Mouse (Mus musculus): Measurements from ENCODE around the gene Tpm4. TPM values are rescaled to one million over a fixed set of nuclear protein-coding genes. Genes with fewer than 3 reads are reported as not detected.
A peak's percentile ranks its signal among the peaks of the same experiment; 100 is the strongest.

Tpm4 gene
- polyA plus RNA-seq, 1 experiment from 2014 or later = 874 TPM

DNA sequence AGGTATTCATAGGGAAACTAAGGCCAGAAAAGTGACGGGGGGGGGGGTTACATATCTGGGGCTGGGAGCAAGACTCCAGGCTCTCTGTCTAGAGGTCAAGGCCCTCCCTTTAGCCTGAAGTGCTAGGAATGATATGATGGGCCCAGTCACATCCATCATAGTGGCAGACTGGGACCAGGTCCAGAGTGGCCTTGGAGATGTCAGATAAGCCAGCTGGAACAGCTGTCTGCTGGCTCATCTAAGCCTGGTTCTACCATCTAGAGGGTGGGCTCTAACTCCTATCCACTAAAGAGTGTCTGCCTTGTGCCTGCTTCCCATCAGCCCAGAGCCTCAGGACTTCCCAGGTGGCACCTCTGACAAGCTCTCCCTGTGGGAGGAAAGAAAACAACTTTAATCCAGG, 1.9 kb upstream of the Tpm4 start:
- Histone ChIP-seq H3K4me1 (ENCODE audit: control insufficient read depth, insufficient read depth, low read length) (no peaks in the 10 kb centered on the region), H3K4me2 (ENCODE audit: low read depth, low read length) (no peak overlapping the region), H3K27me3 (ENCODE audit: control insufficient read depth, insufficient read depth, low read length) (no peaks in the 10 kb centered on the region), H3K27ac (replicated peaks; ENCODE audit: low read depth, low read length) (no peak overlapping the region; the same call in 1 of the 2 replicates), H3K9ac (replicated peaks; ENCODE audit: low read length) (no peak overlapping the region), H3K4me3 (ENCODE audit: low read depth, low read length) (no peak overlapping the region), H3K36me3 (replicated peaks; ENCODE audit: control insufficient read depth, insufficient read depth, low read depth, low read length) (no peaks in the 10 kb centered on the region), H3K9me3 (replicated peaks; ENCODE audit: control insufficient read depth, low read length) (no peaks in the 10 kb centered on the region)
- ATAC-seq (replicated peaks; ENCODE audit: insufficient number of reproducible peaks, low FRiP score, low TSS enrichment, low read depth) = no peak
- 67% methylated on average over 1 of the region's 1 CpGs for WGBS
- DNase-seq (ENCODE audit: low spot score) = no peak

DNA sequence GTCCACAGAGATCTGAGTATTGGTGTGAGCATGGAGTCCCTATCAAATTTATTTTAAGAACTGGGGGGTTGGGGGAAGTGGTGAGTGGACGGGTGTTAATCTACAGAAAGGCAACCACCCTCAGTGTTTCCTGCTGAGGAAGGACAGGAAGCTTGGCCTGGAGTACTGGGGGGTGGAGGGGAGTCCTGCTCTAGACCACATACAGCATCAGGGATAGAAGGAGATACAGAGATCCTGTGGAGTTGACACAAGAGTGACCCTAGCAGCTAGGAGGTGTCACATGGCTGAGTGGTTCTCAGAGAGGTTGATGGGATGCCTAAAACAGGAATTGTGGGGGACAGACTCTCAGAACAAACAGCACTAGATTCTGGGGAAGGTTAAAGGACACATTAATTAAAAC, 1.3 kb upstream of the Tpm4 start:
- WGBS = 20% methylated on average over 1 of the region's 1 CpGs
- no peaks in the 10 kb centered on the region for H3K9me3 ChIP-seq (replicated peaks; ENCODE audit: control insufficient read depth, low read length)
- no peak for ATAC-seq (replicated peaks; ENCODE audit: insufficient number of reproducible peaks, low FRiP score, low TSS enrichment, low read depth)
- H3K27ac ChIP-seq (replicated peaks; ENCODE audit: low read depth, low read length) = no peak overlapping the region; the same call in 1 of the 2 replicates
- H3K4me3 ChIP-seq (ENCODE audit: low read depth, low read length) = no peak overlapping the region
- no peaks in the 10 kb centered on the region for H3K4me1 ChIP-seq (ENCODE audit: control insufficient read depth, insufficient read depth, low read length)
- H3K4me2 ChIP-seq (ENCODE audit: low read depth, low read length) = no peak overlapping the region
- no peak overlapping the region for H3K9ac ChIP-seq (replicated peaks; ENCODE audit: low read length)
- DNase-seq (ENCODE audit: low spot score) = no peak
- H3K27me3 ChIP-seq (ENCODE audit: control insufficient read depth, insufficient read depth, low read length) = no peaks in the 10 kb centered on the region
- H3K36me3 ChIP-seq (replicated peaks; ENCODE audit: control insufficient read depth, insufficient read depth, low read depth, low read length) = no peaks in the 10 kb centered on the region

DNA sequence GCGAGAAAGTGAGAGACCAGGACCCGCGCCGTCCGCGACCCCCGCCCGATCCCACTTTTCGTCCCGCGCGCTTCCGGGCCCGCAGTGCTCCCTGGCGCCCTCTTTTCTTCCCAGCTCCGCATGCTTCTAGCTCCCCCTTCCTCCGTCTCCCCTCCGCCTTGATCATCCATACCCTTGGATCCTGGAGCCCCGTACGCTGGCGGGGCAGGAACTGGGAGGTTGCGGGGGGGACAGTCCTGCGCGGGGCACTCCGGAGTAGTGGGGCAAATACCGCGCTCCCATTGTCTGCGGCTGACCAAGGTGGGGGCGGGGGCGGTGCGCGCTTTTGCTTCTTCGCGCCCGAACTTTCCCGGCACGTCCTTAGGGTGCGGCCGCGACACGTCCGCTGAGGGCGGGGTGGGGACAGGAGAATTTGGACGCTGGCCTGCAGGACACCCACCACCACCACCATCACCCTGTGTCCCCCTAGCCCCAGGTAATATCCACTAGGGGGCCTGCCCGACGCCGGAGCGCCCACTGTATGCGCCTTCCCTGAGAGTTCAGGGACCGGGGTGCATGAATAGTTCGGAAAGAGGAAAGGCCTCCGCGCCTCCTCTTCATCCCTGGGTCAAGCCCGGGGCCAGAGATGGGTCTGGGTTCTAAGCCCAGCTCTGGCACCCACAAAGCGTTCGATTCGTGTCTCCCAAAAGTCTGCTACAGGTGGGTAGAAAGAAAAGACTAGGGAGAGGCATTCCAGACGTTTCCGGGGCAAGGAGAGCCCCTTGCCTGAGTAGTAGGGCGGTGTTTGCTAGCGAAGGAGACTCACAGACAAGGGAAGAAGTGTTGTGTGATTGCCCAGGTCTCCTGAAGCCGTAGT, 899 bp downstream of the Tpm4 start:
- DNase-seq (ENCODE audit: low spot score) (peak; percentile 73), ATAC-seq (replicated peaks; ENCODE audit: insufficient number of reproducible peaks, low FRiP score, low TSS enrichment, low read depth) (peak; percentile 75)
- Histone ChIP-seq H3K27me3 (ENCODE audit: control insufficient read depth, insufficient read depth, low read length) (no peaks in the 10 kb centered on the region), H3K27ac (replicated peaks; ENCODE audit: low read depth, low read length) (peak overlapping the region; percentile 99), H3K36me3 (replicated peaks; ENCODE audit: control insufficient read depth, insufficient read depth, low read depth, low read length) (peaks cover 4% of the 10 kb centered on the region), H3K9ac (replicated peaks; ENCODE audit: low read length) (peak overlapping the region; percentile 99), H3K9me3 (replicated peaks; ENCODE audit: control insufficient read depth, low read length) (no peaks in the 10 kb centered on the region), H3K4me1 (ENCODE audit: control insufficient read depth, insufficient read depth, low read length) (no peaks in the 10 kb centered on the region), H3K4me2 (ENCODE audit: low read depth, low read length) (peak overlapping the region; percentile 82), H3K4me3 (ENCODE audit: low read depth, low read length) (peak overlapping the region; percentile 88)
- WGBS = under 1% methylated on average over 58 of the region's 62 CpGs

DNA sequence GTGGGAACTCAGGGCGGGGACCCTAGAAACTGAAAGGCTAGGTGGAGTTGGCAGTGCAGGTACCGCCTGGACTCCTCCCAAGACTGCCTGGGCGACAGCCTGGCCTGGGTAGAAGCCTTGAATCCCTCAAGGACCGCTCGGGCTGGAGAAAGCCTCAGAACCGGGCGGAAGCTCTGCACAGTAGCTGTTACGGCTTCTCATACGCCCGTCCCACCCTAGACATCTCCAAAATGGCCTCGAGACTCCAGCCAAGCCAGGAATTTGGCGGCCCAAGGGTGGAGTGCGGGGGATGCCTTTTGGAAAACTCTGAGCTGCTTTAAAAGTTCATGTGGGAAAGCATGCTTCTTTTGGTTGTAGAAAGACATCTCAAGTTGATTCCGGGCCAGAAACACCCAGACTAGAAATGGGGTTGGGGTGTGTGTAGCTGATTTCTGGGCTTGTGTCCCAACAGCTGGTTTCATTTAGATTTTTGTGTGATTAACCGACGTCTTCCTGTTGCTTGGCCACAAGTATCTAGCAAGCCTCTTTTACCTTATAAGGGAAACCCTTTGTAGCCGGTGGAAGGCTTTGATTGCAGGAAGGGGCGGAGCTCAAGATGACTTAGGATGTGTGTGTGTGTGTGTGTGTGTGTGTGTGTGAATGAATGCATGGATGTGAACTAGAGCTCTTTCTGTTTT, 1.7 kb downstream of the Tpm4 start:
- H3K9me3 ChIP-seq (replicated peaks; ENCODE audit: control insufficient read depth, low read length) = no peaks in the 10 kb centered on the region
- peak overlapping the region; percentile 99 for H3K27ac ChIP-seq (replicated peaks; ENCODE audit: low read depth, low read length)
- WGBS = under 1% methylated on average over 18 of the region's 18 CpGs
- H3K4me1 ChIP-seq (ENCODE audit: control insufficient read depth, insufficient read depth, low read length) = no peaks in the 10 kb centered on the region
- no peaks in the 10 kb centered on the region for H3K27me3 ChIP-seq (ENCODE audit: control insufficient read depth, insufficient read depth, low read length)
- peak overlapping the region; percentile 82 for H3K4me2 ChIP-seq (ENCODE audit: low read depth, low read length)
- DNase-seq (ENCODE audit: low spot score) (peak; percentile 93), ATAC-seq (replicated peaks; ENCODE audit: insufficient number of reproducible peaks, low FRiP score, low TSS enrichment, low read depth) (peak; percentile 35; the same call in 1 of the 2 replicates)
- H3K4me3 ChIP-seq (ENCODE audit: low read depth, low read length) = peak overlapping the region; percentile 88
- peaks cover 4% of the 10 kb centered on the region for H3K36me3 ChIP-seq (replicated peaks; ENCODE audit: control insufficient read depth, insufficient read depth, low read depth, low read length)
- peak overlapping the region; percentile 99 for H3K9ac ChIP-seq (replicated peaks; ENCODE audit: low read length)

DNA sequence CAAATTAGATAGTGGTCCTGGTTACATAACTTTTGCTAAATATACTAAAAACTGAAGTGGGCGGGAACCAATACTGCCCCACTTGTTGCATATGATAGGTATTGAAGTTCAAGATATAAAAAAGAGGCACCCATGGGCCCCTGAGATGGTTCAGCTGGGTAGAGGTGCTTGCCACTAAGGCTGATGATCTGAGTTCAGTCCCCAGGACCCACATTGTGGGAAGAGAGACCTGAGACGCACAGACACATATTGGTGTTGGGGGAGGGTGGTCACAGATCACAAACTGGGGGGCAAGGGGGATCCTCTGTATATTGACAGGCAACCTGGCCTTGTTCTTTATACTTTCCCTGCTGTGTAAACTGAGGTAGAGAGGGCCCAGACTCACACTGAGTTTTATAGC, 2.7 kb downstream of the Tpm4 start:
- H3K9ac ChIP-seq (replicated peaks; ENCODE audit: low read length) = no peak overlapping the region
- H3K4me1 ChIP-seq (ENCODE audit: control insufficient read depth, insufficient read depth, low read length) = no peaks in the 10 kb centered on the region
- ATAC-seq (replicated peaks; ENCODE audit: insufficient number of reproducible peaks, low FRiP score, low TSS enrichment, low read depth) (no peak), DNase-seq (ENCODE audit: low spot score) (no peak)
- peak overlapping the region; percentile 88 for H3K4me3 ChIP-seq (ENCODE audit: low read depth, low read length)
- H3K9me3 ChIP-seq (replicated peaks; ENCODE audit: control insufficient read depth, low read length) = no peaks in the 10 kb centered on the region
- WGBS = 84% methylated on average over 2 of the region's 2 CpGs
- peaks cover 10% of the 10 kb centered on the region for H3K36me3 ChIP-seq (replicated peaks; ENCODE audit: control insufficient read depth, insufficient read depth, low read depth, low read length)
- no peak overlapping the region for H3K27ac ChIP-seq (replicated peaks; ENCODE audit: low read depth, low read length)
- H3K27me3 ChIP-seq (ENCODE audit: control insufficient read depth, insufficient read depth, low read length) = no peaks in the 10 kb centered on the region
- no peak overlapping the region for H3K4me2 ChIP-seq (ENCODE audit: low read depth, low read length)

DNA sequence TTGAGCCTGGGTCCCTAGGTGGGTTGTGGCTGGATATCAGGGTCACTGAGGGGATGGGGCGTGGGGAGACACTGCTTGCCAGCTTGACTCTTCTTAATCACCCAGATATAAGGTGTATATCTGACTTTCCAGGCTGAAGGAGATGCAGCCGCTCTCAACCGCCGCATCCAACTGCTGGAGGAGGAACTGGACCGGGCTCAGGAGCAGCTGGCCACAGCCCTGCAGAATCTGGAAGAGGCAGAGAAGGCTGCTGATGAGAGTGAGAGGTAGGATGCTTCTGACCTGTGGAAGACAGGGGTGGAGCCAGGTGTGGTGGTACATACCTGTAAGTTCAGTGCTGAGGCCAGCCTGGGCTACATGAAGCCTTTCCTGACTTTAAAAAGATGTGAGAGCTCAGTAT, 3.7 kb downstream of the Tpm4 start:
- no peaks in the 10 kb centered on the region for H3K27me3 ChIP-seq (ENCODE audit: control insufficient read depth, insufficient read depth, low read length)
- no peak overlapping the region for H3K4me3 ChIP-seq (ENCODE audit: low read depth, low read length)
- H3K4me2 ChIP-seq (ENCODE audit: low read depth, low read length) = no peak overlapping the region
- ATAC-seq (replicated peaks; ENCODE audit: insufficient number of reproducible peaks, low FRiP score, low TSS enrichment, low read depth) = no peak
- no peaks in the 10 kb centered on the region for H3K4me1 ChIP-seq (ENCODE audit: control insufficient read depth, insufficient read depth, low read length)
- no peak for DNase-seq (ENCODE audit: low spot score)
- no peak overlapping the region for H3K9ac ChIP-seq (replicated peaks; ENCODE audit: low read length)
- H3K9me3 ChIP-seq (replicated peaks; ENCODE audit: control insufficient read depth, low read length) = no peaks in the 10 kb centered on the region
- no peak overlapping the region for H3K27ac ChIP-seq (replicated peaks; ENCODE audit: low read depth, low read length)
- 97% methylated on average over 5 of the region's 5 CpGs for WGBS
- peaks cover 13% of the 10 kb centered on the region for H3K36me3 ChIP-seq (replicated peaks; ENCODE audit: control insufficient read depth, insufficient read depth, low read depth, low read length)

DNA sequence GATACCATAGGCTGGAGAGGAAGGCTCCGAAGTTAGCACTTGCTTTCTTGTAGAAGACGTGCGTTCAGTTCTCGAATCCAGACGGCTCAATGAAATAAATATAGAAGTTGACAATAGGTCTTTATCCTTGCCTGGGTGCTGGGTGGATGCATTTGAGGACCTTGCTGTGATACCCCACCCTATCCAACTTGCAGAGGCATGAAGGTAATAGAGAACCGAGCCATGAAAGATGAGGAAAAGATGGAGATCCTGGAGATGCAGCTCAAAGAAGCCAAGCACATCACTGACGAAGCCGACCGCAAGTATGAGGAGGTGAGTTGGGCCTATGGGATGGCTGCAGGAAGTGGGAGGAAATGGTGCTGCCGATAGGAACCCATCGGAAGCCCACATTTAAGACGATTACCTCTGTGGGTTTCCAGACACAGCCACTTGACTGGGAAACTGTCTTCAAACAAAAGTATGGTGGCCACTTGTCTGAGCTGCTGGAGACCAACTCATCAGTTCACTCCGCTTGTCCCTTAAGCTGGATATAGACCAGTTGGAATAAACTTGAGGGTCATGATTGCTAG, 8.6 kb downstream of the Tpm4 start:
- no peak overlapping the region for H3K4me3 ChIP-seq (ENCODE audit: low read depth, low read length)
- no peak overlapping the region for H3K9ac ChIP-seq (replicated peaks; ENCODE audit: low read length)
- H3K27me3 ChIP-seq (ENCODE audit: control insufficient read depth, insufficient read depth, low read length) = no peaks in the 10 kb centered on the region
- DNase-seq (ENCODE audit: low spot score) (no peak), ATAC-seq (replicated peaks; ENCODE audit: insufficient number of reproducible peaks, low FRiP score, low TSS enrichment, low read depth) (no peak)
- H3K9me3 ChIP-seq (replicated peaks; ENCODE audit: control insufficient read depth, low read length) = no peaks in the 10 kb centered on the region
- H3K36me3 ChIP-seq (replicated peaks; ENCODE audit: control insufficient read depth, insufficient read depth, low read depth, low read length) = peaks cover 29% of the 10 kb centered on the region
- H3K4me1 ChIP-seq (ENCODE audit: control insufficient read depth, insufficient read depth, low read length) = no peaks in the 10 kb centered on the region
- H3K27ac ChIP-seq (replicated peaks; ENCODE audit: low read depth, low read length) = no peak overlapping the region
- WGBS = 90% methylated on average over 13 of the region's 13 CpGs
- H3K4me2 ChIP-seq (ENCODE audit: low read depth, low read length) = no peak overlapping the region
